Mouse (Mus musculus): ENCODE results near the gene Cblb. TPM values are rescaled to one million over a fixed set of nuclear protein-coding genes. Genes with fewer than 3 reads are reported as not detected.

Cblb gene
- polyA plus RNA-seq, 1 experiment from 2014 or later = 15.3 TPM

GRCm38 (mm10) chr16:52034356-52034755 is 3.3 kb downstream of the Cblb start:
- ATAC-seq (ENCODE audit: low FRiP score, low TSS enrichment) = no peak
- Histone ChIP-seq H3K9ac (replicated peaks; ENCODE audit: low read length) (no peak overlapping the region), H3K36me3 (ENCODE audit: insufficient read depth, low read length) (peaks cover 31% of the 10 kb centered on the region), H3K27me3 (ENCODE audit: insufficient read depth, low read length) (no peaks in the 10 kb centered on the region), H3K4me1 (ENCODE audit: insufficient read depth, low read length) (peaks cover 39% of the 10 kb centered on the region), H3K4me2 (replicated peaks; ENCODE audit: low read depth, low read length) (peak overlapping the region; percentile 10; the same call in 1 of the 2 replicates), H3K9me3 (ENCODE audit: low read length) (no peaks in the 10 kb centered on the region), H3K4me3 (ENCODE audit: low read length) (peak overlapping the region; percentile 0; the same call in 1 of the 2 replicates), H3K27ac (ENCODE audit: low read length) (no peak overlapping the region)
- 81% methylated on average over 5 of the region's 5 CpGs for WGBS

- peaks cover 31% of the 10 kb centered on the region for H3K36me3 ChIP-seq (ENCODE audit: insufficient read depth, low read length)
- ATAC-seq (ENCODE audit: low FRiP score, low TSS enrichment) = no peak
- H3K9me3 ChIP-seq (ENCODE audit: low read length) = no peaks in the 10 kb centered on the region
- no peaks in the 10 kb centered on the region for H3K27me3 ChIP-seq (ENCODE audit: insufficient read depth, low read length)
- H3K9ac ChIP-seq (replicated peaks; ENCODE audit: low read length) = no peak overlapping the region
- no peak overlapping the region for H3K27ac ChIP-seq (ENCODE audit: low read length)
- H3K4me3 ChIP-seq (ENCODE audit: low read length) = no peak overlapping the region
- H3K4me2 ChIP-seq (replicated peaks; ENCODE audit: low read depth, low read length) = no peak overlapping the region
- peaks cover 34% of the 10 kb centered on the region for H3K4me1 ChIP-seq (ENCODE audit: insufficient read depth, low read length)
- WGBS = 82% methylated on average over 3 of the region's 3 CpGs
Measured at GRCm38 (mm10) chr16:52036295-52036694, 5.3 kb downstream of the Cblb start.

- H3K4me1 ChIP-seq (ENCODE audit: insufficient read depth, low read length) = peaks cover 40% of the 10 kb centered on the region
- H3K9ac ChIP-seq (replicated peaks; ENCODE audit: low read length) = no peak overlapping the region
- H3K4me3 ChIP-seq (ENCODE audit: low read length) = no peak overlapping the region
- no peak for ATAC-seq (ENCODE audit: low FRiP score, low TSS enrichment)
- H3K27ac ChIP-seq (ENCODE audit: low read length) = no peak overlapping the region
- H3K27me3 ChIP-seq (ENCODE audit: insufficient read depth, low read length) = no peaks in the 10 kb centered on the region
- WGBS = 86% methylated on average over 4 of the region's 4 CpGs
- no peaks in the 10 kb centered on the region for H3K9me3 ChIP-seq (ENCODE audit: low read length)
- H3K36me3 ChIP-seq (ENCODE audit: insufficient read depth, low read length) = peaks cover 31% of the 10 kb centered on the region
- no peak overlapping the region for H3K4me2 ChIP-seq (replicated peaks; ENCODE audit: low read depth, low read length)
Measured at GRCm38 (mm10) chr16:52038283-52038682, 7.3 kb downstream of the Cblb start.

GRCm38 (mm10) chr16:52038821-52039220 is 7.8 kb downstream of the Cblb start:
- ATAC-seq (ENCODE audit: low FRiP score, low TSS enrichment) = no peak

GRCm38 (mm10) chr16:52040937-52041336 is 9.9 kb downstream of the Cblb start:
- Histone ChIP-seq H3K4me2 (replicated peaks; ENCODE audit: low read depth, low read length) (no peak overlapping the region), H3K4me1 (ENCODE audit: insufficient read depth, low read length) (peaks cover 23% of the 10 kb centered on the region), H3K36me3 (ENCODE audit: insufficient read depth, low read length) (peaks cover 15% of the 10 kb centered on the region), H3K9me3 (ENCODE audit: low read length) (no peaks in the 10 kb centered on the region), H3K27ac (ENCODE audit: low read length) (no peak overlapping the region), H3K27me3 (ENCODE audit: insufficient read depth, low read length) (no peaks in the 10 kb centered on the region), H3K9ac (replicated peaks; ENCODE audit: low read length) (no peak overlapping the region), H3K4me3 (ENCODE audit: low read length) (no peak overlapping the region)
- ATAC-seq (ENCODE audit: low FRiP score, low TSS enrichment) = no peak
- 82% methylated on average over 4 of the region's 4 CpGs for WGBS

More at GRCm38 (mm10) chr16:52038821-52039220, 7.8 kb downstream of the Cblb start:
- H3K36me3 ChIP-seq (ENCODE audit: insufficient read depth, low read length) = peaks cover 31% of the 10 kb centered on the region
- H3K4me2 ChIP-seq (replicated peaks; ENCODE audit: low read depth, low read length) = no peak overlapping the region
- no peak overlapping the region for H3K4me3 ChIP-seq (ENCODE audit: low read length)
- H3K9ac ChIP-seq (replicated peaks; ENCODE audit: low read length) = no peak overlapping the region
- H3K9me3 ChIP-seq (ENCODE audit: low read length) = no peaks in the 10 kb centered on the region
- H3K4me1 ChIP-seq (ENCODE audit: insufficient read depth, low read length) = peaks cover 38% of the 10 kb centered on the region
- H3K27me3 ChIP-seq (ENCODE audit: insufficient read depth, low read length) = no peaks in the 10 kb centered on the region
- H3K27ac ChIP-seq (ENCODE audit: low read length) = no peak overlapping the region
- 74% methylated on average over 2 of the region's 2 CpGs for WGBS

- Histone ChIP-seq H3K4me2 (replicated peaks; ENCODE audit: low read depth, low read length) (0 out of 2 replicates have a peak overlapping the region, but pooled peaks have one; percentile 5), H3K4me3 (ENCODE audit: low read length) (no peak overlapping the region), H3K27me3 (ENCODE audit: insufficient read depth, low read length) (no peaks in the 10 kb centered on the region), H3K4me1 (ENCODE audit: insufficient read depth, low read length) (peaks cover 23% of the 10 kb centered on the region), H3K9me3 (ENCODE audit: low read length) (no peaks in the 10 kb centered on the region), H3K27ac (ENCODE audit: low read length) (peak overlapping the region; percentile 55; the same call in 1 of the 2 replicates), H3K9ac (replicated peaks; ENCODE audit: low read length) (no peak overlapping the region), H3K36me3 (ENCODE audit: insufficient read depth, low read length) (peaks cover 13% of the 10 kb centered on the region)
- peak; percentile 53; the same call in 1 of the 2 replicates for ATAC-seq (ENCODE audit: low FRiP score, low TSS enrichment)
- WGBS = 53% methylated on average over 14 of the region's 14 CpGs
Measured at GRCm38 (mm10) chr16:52042667-52043379, 11.8 kb downstream of the Cblb start.

- ATAC-seq (ENCODE audit: low FRiP score, low TSS enrichment) = peak; percentile 87; the same call in 1 of the 2 replicates
- H3K36me3 ChIP-seq (ENCODE audit: insufficient read depth, low read length) = peaks cover 15% of the 10 kb centered on the region
- peak overlapping the region; percentile 40; the same call in 1 of the 2 replicates for H3K27ac ChIP-seq (ENCODE audit: low read length)
- H3K4me1 ChIP-seq (ENCODE audit: insufficient read depth, low read length) = peaks cover 19% of the 10 kb centered on the region
- H3K4me3 ChIP-seq (ENCODE audit: low read length) = no peak overlapping the region
- WGBS = 61% methylated on average over 11 of the region's 11 CpGs
- no peaks in the 10 kb centered on the region for H3K27me3 ChIP-seq (ENCODE audit: insufficient read depth, low read length)
- H3K9ac ChIP-seq (replicated peaks; ENCODE audit: low read length) = no peak overlapping the region
- H3K9me3 ChIP-seq (ENCODE audit: low read length) = no peaks in the 10 kb centered on the region
- H3K4me2 ChIP-seq (replicated peaks; ENCODE audit: low read depth, low read length) = no peak overlapping the region
Measured at GRCm38 (mm10) chr16:52043380-52044117, 12.5 kb downstream of the Cblb start.

GRCm38 (mm10) chr16:52044518-52044917 is 13.5 kb downstream of the Cblb start:
- Histone ChIP-seq H3K4me3 (ENCODE audit: low read length) (no peak overlapping the region), H3K27ac (ENCODE audit: low read length) (0 out of 2 replicates have a peak overlapping the region, but pooled peaks have one; percentile 2), H3K4me2 (replicated peaks; ENCODE audit: low read depth, low read length) (no peak overlapping the region), H3K9ac (replicated peaks; ENCODE audit: low read length) (no peak overlapping the region), H3K4me1 (ENCODE audit: insufficient read depth, low read length) (peaks cover 15% of the 10 kb centered on the region), H3K9me3 (ENCODE audit: low read length) (no peaks in the 10 kb centered on the region), H3K36me3 (ENCODE audit: insufficient read depth, low read length) (peaks cover 19% of the 10 kb centered on the region), H3K27me3 (ENCODE audit: insufficient read depth, low read length) (no peaks in the 10 kb centered on the region)
- WGBS = 89% methylated on average over 7 of the region's 7 CpGs
- no peak for ATAC-seq (ENCODE audit: low FRiP score, low TSS enrichment)

GRCm38 (mm10) chr16:52044985-52045384 is 14.0 kb downstream of the Cblb start:
- Histone ChIP-seq H3K4me1 (ENCODE audit: insufficient read depth, low read length) (peaks cover 15% of the 10 kb centered on the region), H3K27me3 (ENCODE audit: insufficient read depth, low read length) (no peaks in the 10 kb centered on the region), H3K36me3 (ENCODE audit: insufficient read depth, low read length) (peaks cover 21% of the 10 kb centered on the region), H3K9ac (replicated peaks; ENCODE audit: low read length) (no peak overlapping the region), H3K4me3 (ENCODE audit: low read length) (no peak overlapping the region), H3K4me2 (replicated peaks; ENCODE audit: low read depth, low read length) (no peak overlapping the region), H3K27ac (ENCODE audit: low read length) (no peak overlapping the region), H3K9me3 (ENCODE audit: low read length) (no peaks in the 10 kb centered on the region)
- WGBS = 72% methylated on average over 4 of the region's 4 CpGs
- no peak for ATAC-seq (ENCODE audit: low FRiP score, low TSS enrichment)

DNA sequence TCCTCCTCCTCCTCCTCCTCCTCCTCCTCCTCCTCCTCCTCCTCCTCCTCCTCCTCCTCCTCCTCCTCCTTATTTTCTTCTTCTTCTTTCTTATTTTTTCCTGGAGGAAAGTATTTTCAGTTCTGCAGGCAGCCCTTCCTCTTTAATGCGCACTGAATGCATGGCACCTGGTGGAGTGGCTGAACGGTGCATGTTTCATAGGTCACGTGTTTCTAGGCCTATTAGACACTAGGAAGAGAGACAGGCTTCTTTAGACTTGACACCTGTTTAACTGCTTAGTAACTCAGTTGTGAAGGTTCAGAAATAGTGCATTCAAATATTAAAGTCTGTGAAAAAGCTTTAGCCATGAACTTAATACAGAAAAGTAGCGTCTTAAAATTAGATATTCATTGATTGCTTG is 15.4 kb downstream of the Cblb start:
- WGBS = 84% methylated on average over 4 of the region's 4 CpGs

More for the DNA sequence above, 15.4 kb downstream of the Cblb start:
- Histone ChIP-seq H3K4me1 (ENCODE audit: insufficient read depth, low read length) (peaks cover 12% of the 10 kb centered on the region), H3K9ac (replicated peaks; ENCODE audit: low read length) (no peak overlapping the region), H3K4me3 (ENCODE audit: low read length) (no peak overlapping the region), H3K27me3 (ENCODE audit: insufficient read depth, low read length) (no peaks in the 10 kb centered on the region), H3K4me2 (replicated peaks; ENCODE audit: low read depth, low read length) (no peak overlapping the region), H3K36me3 (ENCODE audit: insufficient read depth, low read length) (peaks cover 25% of the 10 kb centered on the region), H3K27ac (ENCODE audit: low read length) (no peak overlapping the region), H3K9me3 (ENCODE audit: low read length) (no peaks in the 10 kb centered on the region)
- no peak for ATAC-seq (ENCODE audit: low FRiP score, low TSS enrichment)

Data from kidney, embryonic 16.5 days (tissue).